Mouse (Mus musculus) MEL (cell line): ENCODE results near the gene Mtch2. TPM values are rescaled to one million over a fixed set of nuclear protein-coding genes. Genes with fewer than 3 reads are reported as not detected.

Experiments used
- DNase-seq: peaks from one replicate; pipeline ENCODE4 v3.0.0; 2011; ENCODE audit warnings: low read depth, low spot score
- H3K27ac ChIP-seq: 2 replicates; pipeline ENCODE4 v1.5.1; 2012; ENCODE audit warnings: low read depth, mild to moderate bottlenecking, control low read depth, low read length, moderate library complexity; ENCODE audit not compliant: control insufficient read depth
- H3K27me3 ChIP-seq, 2 experiments: fragments of 150-350 bp in 1 of 2; sonication (generic) in 1 of 2; 2 replicates each; pipeline ENCODE4 v1.6.1; 2012; ENCODE audit warnings: low read length in 2 of 2, mild to moderate bottlenecking in 2 of 2, improper control_type of control experiment in 1 of 2, moderate library complexity in 1 of 2; ENCODE audit not compliant: insufficient read depth in 2 of 2, control insufficient read depth in 1 of 2
- H3K36me3 ChIP-seq, 2 experiments: 2 replicates each; pipeline ENCODE4 v1.6.1; 2012 to 2014; ENCODE audit warnings: low read length in 2 of 2, improper control_type of control experiment in 1 of 2, inconsistent platforms in 1 of 2, mild to moderate bottlenecking in 1 of 2; ENCODE audit not compliant: insufficient read depth in 2 of 2, control insufficient read depth in 1 of 2
- H3K4me1 ChIP-seq, 2 experiments: fragments of 150-350 bp in 1 of 2; sonication (generic) in 1 of 2; 2 replicates each; pipeline ENCODE4 v1.6.1; 2012; ENCODE audit warnings: low read length in 2 of 2, improper control_type of control experiment in 1 of 2, mild to moderate bottlenecking in 1 of 2; ENCODE audit not compliant: insufficient read depth in 2 of 2, control insufficient read depth in 1 of 2
- H3K4me3 ChIP-seq, 2 experiments: fragments of 150-350 bp in 1 of 2; sonication (generic) in 1 of 2; 2 replicates each; pipeline ENCODE4 v1.5.1; 2012; ENCODE audit warnings: low read depth in 2 of 2, low read length in 2 of 2, mild to moderate bottlenecking in 2 of 2, moderate library complexity in 2 of 2, control low read depth in 1 of 2, improper control_type of control experiment in 1 of 2; ENCODE audit not compliant: control insufficient read depth in 1 of 2, insufficient read depth in 1 of 2
- H3K79me2 ChIP-seq: 2 replicates; pipeline ENCODE4 v1.6.1; 2012; ENCODE audit warnings: mild to moderate bottlenecking, low read length, moderate library complexity; ENCODE audit not compliant: control insufficient read depth, poor library complexity, insufficient read depth
- H3K9ac ChIP-seq: 2 replicates; pipeline ENCODE4 v1.6.1; 2012; ENCODE audit warnings: low read depth, mild to moderate bottlenecking, control low read depth, low read length, moderate library complexity; ENCODE audit not compliant: control insufficient read depth, poor library complexity, severe bottlenecking
- H3K9me3 ChIP-seq: fragments of 150-350 bp; sonication (generic); replicated peaks from 2 replicates; pipeline ENCODE4 v1.6.1; 2012; ENCODE audit warnings: mild to moderate bottlenecking, low read length, improper control_type of control experiment, moderate library complexity; ENCODE audit not compliant: insufficient read depth
- BHLHE40 ChIP-seq: IDR thresholded peaks from 2 replicates; pipeline ENCODE4 v1.6.1; 2012; ENCODE audit warnings: low read depth, mild to moderate bottlenecking, inconsistent platforms, low read length, improper control_type of control experiment, borderline replicate concordance
- CHD1 ChIP-seq: IDR thresholded peaks from 2 replicates; pipeline ENCODE4 v1.6.1; 2012; ENCODE audit warnings: low read depth, mild to moderate bottlenecking, inconsistent platforms, low read length, improper control_type of control experiment
- CHD2 ChIP-seq: IDR thresholded peaks from 2 replicates; pipeline ENCODE4 v1.6.1; 2011; ENCODE audit warnings: low read length, improper control_type of control experiment
- GABPA ChIP-seq: IDR thresholded peaks from 2 replicates; pipeline ENCODE4 v1.6.1; 2012; ENCODE audit warnings: low read depth, mild to moderate bottlenecking, inconsistent platforms, low read length, improper control_type of control experiment, moderate library complexity
- KAT2A ChIP-seq: conservative IDR thresholded peaks from 2 replicates; pipeline ENCODE4 v1.6.1; 2012; ENCODE audit warnings: low read depth, low read length, improper control_type of control experiment, inconsistent platforms
- MAFK ChIP-seq: IDR thresholded peaks from 2 replicates; pipeline ENCODE4 v1.6.1; 2011; ENCODE audit warnings: low read depth, mild to moderate bottlenecking, low read length, improper control_type of control experiment, borderline replicate concordance
- MAX ChIP-seq: IDR thresholded peaks from 2 replicates; pipeline ENCODE4 v1.6.1; 2011; ENCODE audit warnings: low read length, improper control_type of control experiment
- MAZ ChIP-seq: IDR thresholded peaks from 2 replicates; pipeline ENCODE4 v1.6.1; 2012; ENCODE audit warnings: low read depth, mild to moderate bottlenecking, inconsistent platforms, low read length, improper control_type of control experiment
- MEF2A ChIP-seq: IDR thresholded peaks from 2 replicates; pipeline ENCODE4 v1.6.1; 2014; ENCODE audit warnings: low read depth, mild to moderate bottlenecking, inconsistent platforms, low read length, improper control_type of control experiment; ENCODE audit not compliant: poor library complexity, insufficient replicate concordance, severe bottlenecking; ENCODE audit errors: extremely low read depth
- MXI1 ChIP-seq: IDR thresholded peaks from 2 replicates; pipeline ENCODE4 v1.6.1; 2011; ENCODE audit warnings: mild to moderate bottlenecking, low read depth, low read length, improper control_type of control experiment
- MYB ChIP-seq: IDR thresholded peaks from 2 replicates; pipeline ENCODE4 v1.6.1; 2011; ENCODE audit warnings: mild to moderate bottlenecking, low read depth, low read length, improper control_type of control experiment
- NRF1 ChIP-seq: IDR thresholded peaks from 2 replicates; pipeline ENCODE4 v1.6.1; 2014; ENCODE audit warnings: low read depth, mild to moderate bottlenecking, inconsistent platforms, low read length, improper control_type of control experiment, moderate library complexity; ENCODE audit not compliant: poor library complexity, insufficient read depth, severe bottlenecking
- POLR2A ChIP-seq, 2 experiments: IDR thresholded peaks; 2 replicates each; pipeline ENCODE4 v1.6.1; 2011 to 2012; ENCODE audit warnings: low read length in 2 of 2, mild to moderate bottlenecking in 2 of 2, control low read depth in 1 of 2, improper control_type of control experiment in 1 of 2, low read depth in 1 of 2, moderate library complexity in 1 of 2; ENCODE audit not compliant: control insufficient read depth in 1 of 2, insufficient read depth in 1 of 2, poor library complexity in 1 of 2
- POLR2AphosphoS2 ChIP-seq: IDR thresholded peaks from 2 replicates; pipeline ENCODE4 v1.6.1; 2011; ENCODE audit warnings: low read length, improper control_type of control experiment
- POLR2AphosphoS5 ChIP-seq: IDR thresholded peaks from 2 replicates; pipeline ENCODE4 v1.6.1; 2012; ENCODE audit warnings: low read depth, borderline replicate concordance, mild to moderate bottlenecking, inconsistent platforms, low read length, moderate library complexity, mixed read lengths
- SMC3 ChIP-seq: IDR thresholded peaks from 2 replicates; pipeline ENCODE4 v1.6.1; 2011; ENCODE audit warnings: low read depth, low read length, improper control_type of control experiment
- TCF12 ChIP-seq: IDR thresholded peaks from 2 replicates; pipeline ENCODE4 v1.6.1; 2014; ENCODE audit warnings: low read depth, mild to moderate bottlenecking, inconsistent platforms, low read length, improper control_type of control experiment, moderate library complexity
- UBTF ChIP-seq: IDR thresholded peaks from 2 replicates; pipeline ENCODE4 v1.6.1; 2012; ENCODE audit warnings: low read depth, mild to moderate bottlenecking, inconsistent platforms, low read length, improper control_type of control experiment, moderate library complexity, borderline replicate concordance; ENCODE audit not compliant: insufficient read depth
- ZNF384 ChIP-seq: IDR thresholded peaks from 2 replicates; pipeline ENCODE4 v1.6.1; 2012; ENCODE audit warnings: low read depth, mild to moderate bottlenecking, inconsistent platforms, low read length, improper control_type of control experiment
- polyA plus RNA-seq, 2 experiments: library from polyadenylated mRNA; stranded (reverse) in 1 of 2; unstranded in 1 of 2; fragments of >175 nt in 1 of 2; fragments of >200 nt in 1 of 2; gene quantifications; 2 replicates each; pipeline versions ENCODE4 v1.2.1 to v1.2.4; 2012; ENCODE audit warnings: low replicate concordance in 2 of 2, low read depth in 1 of 2; ENCODE audit not compliant: insufficient read length in 2 of 2, insufficient read depth in 1 of 2, missing spikeins in 1 of 2
- total RNA-seq: library from RNA; depleted of rRNA; stranded (reverse); fragments of 300-350 nt; gene quantifications from 2 replicates; pipeline ENCODE4 v1.2.3, GENCODE M21; 2012

Mtch2 gene
- total and polyA plus RNA-seq, 3 experiments: 85.7 to 167 TPM; not detected in 1

DNA sequence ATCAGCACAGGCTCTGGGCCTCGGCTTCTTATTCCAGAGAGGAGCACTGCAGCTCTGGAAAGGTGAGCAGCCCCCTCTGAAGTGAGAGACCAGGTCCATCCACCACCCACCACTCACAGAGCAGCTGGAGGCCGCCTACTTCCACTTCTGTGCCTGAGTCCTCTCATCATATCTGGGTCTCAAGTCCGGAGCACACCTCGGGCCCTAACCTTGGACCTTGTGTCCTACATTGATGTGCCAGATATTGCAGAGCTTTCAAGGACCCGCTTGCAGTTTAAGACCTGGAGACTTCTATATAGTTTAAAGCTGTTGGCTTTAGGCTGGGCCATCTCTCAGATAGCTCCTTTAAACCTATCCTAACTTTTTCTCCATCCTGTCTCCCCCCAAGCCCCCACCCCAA, 13.5 kb upstream of the Mtch2 start:
- Histone ChIP-seq H3K79me2 (no peaks in the 10 kb centered on the region), H3K36me3 (no peaks in the 10 kb centered on the region), H3K27me3 (no peaks in the 10 kb centered on the region), H3K4me3 (no peak overlapping the region), H3K9ac (no peak overlapping the region), H3K4me1 (0 out of 4 replicates have a peak, but pooled peaks cover 0 to 1% of the 10 kb centered on the region in 2 experiments), H3K9me3 (no peaks in the 10 kb centered on the region), H3K27ac (no peak overlapping the region)
- no peak for DNase-seq
- TF ChIP-seq NRF1 (no peak), CHD2 (no peak), GABPA (no peak), KAT2A (no peak), CHD1 (no peak), SMC3 (no peak), BHLHE40 (no peak), POLR2AphosphoS5 (no peak)

DNA sequence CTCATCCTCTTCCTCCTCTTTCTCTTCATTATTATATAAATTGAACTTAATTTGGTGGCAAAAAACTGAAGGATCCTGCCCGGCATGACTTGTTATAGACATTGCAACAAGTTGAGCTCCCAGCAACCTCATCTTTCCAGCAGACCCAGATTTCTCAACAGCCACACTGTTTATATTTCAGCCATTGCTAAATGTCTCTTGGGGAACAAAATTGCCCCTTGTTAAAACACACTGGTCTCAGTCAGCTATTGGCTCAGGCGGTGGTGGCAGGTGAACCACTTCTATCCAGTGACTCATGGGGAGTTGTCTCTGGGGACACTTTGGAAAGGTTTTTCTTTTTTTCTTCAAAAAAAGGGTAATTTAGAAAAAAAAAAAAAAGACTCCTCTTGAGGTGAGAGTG, 8.3 kb upstream of the Mtch2 start:
- 0 out of 2 replicates have a peak, but pooled peaks cover 1% of the 10 kb centered on the region for H3K9me3 ChIP-seq
- no peak overlapping the region for H3K27ac ChIP-seq
- no peaks in the 10 kb centered on the region for H3K36me3 ChIP-seq
- H3K79me2 ChIP-seq: no peaks in the 10 kb centered on the region
- TF ChIP-seq MAFK (no peak), ZNF384 (no peak), POLR2A (IDR thresholded peaks at IDR 0.05; ENCODE audit: control insufficient read depth in 1 of 2, insufficient read depth in 1 of 2, low read depth in 1 of 2, low read length in 2 of 2, poor library complexity in 1 of 2) (no peak), MAX (no peak), POLR2AphosphoS2 (no peak), MAZ (no peak), NRF1 (no peak), MEF2A (no peak), UBTF (no peak), CHD2 (no peak), TCF12 (no peak), MYB (no peak), KAT2A (no peak), MXI1 (no peak)
- no peaks in the 10 kb centered on the region for H3K4me1 ChIP-seq
- no peak for DNase-seq
- no peaks in the 10 kb centered on the region for H3K27me3 ChIP-seq
- H3K4me3 ChIP-seq: no peak overlapping the region
- H3K9ac ChIP-seq: no peak overlapping the region
